9 mouse cellular contexts compared by ENCODE assay signal in the genomic region with DNA sequence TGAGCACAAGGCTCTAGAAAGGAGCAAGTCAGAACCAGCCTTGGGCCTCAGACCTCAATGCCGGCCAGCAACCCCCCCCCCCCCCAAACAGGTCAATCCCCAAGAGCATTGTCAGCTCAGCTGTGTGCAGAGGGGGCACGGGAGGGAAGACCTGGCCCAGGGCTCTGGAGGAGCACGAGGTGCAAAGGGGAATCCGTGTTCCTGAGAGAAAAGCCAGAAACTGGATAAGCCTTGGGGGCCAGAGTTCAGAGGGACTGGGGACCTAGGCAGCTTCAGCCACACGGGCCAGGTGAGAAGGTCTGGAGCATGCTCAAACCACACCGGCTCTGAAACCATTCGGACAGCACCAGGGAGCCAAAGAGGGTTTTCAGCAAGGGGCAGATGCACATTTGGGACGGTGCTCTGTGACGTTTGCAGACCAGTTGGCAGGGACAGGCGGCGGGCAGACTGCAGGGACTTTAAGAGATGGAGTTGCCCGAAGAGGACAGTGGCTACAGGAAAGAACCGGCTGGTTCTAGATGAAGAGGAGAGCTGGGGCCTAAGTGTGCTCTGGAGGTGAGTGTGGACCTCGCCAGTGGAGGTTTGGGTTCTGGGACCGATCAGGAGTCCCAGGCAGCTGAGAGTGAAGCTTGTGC. TPM values are rescaled to one million over a fixed set of nuclear protein-coding genes. Genes with fewer than 3 reads are reported as not detected.
A peak's percentile ranks its signal among the peaks of the same experiment; 100 is the strongest.
DNase-seq lines count a peak whose midpoint lies in the region; ATAC-seq and TF ChIP-seq lines count a peak whose summit lies in the region.
"Had no signal": no experiment of that assay in that cellular context is flagged by ENCODE, and none has a peak within 500 bp of the region (broad histone marks: within the 10 kb centered on the region; RNA-seq: fewer than 3 reads in every experiment).

No protein-coding gene starts in this region.

- H3K27ac ChIP-seq in forebrain, embryonic 10.5 days = peak overlapping the region; percentile 83
- no peak overlapping the region for H3K27ac ChIP-seq in forebrain, postnatal 0 days (ENCODE audit: low read depth, low read length)
- H3K27ac ChIP-seq in intestine, embryonic 15.5 days = peak overlapping the region; percentile 29; the same call in 1 of the 2 replicates
- 0 out of 2 replicates have a peak overlapping the region, but pooled peaks have one; percentile 20 for H3K27ac ChIP-seq in neural tube, embryonic 11.5 days (ENCODE audit: low read depth, low read length)

- peaks cover 100% of the 10 kb centered on the region for H3K27me3 ChIP-seq in forebrain, embryonic 10.5 days (ENCODE audit: poor library complexity, severe bottlenecking)
- H3K27me3 ChIP-seq in forebrain, postnatal 0 days (ENCODE audit: insufficient read depth, low read length) = peaks cover 75% of the 10 kb centered on the region
- peaks cover 34% of the 10 kb centered on the region for H3K27me3 ChIP-seq in intestine, embryonic 15.5 days (replicated peaks)
- H3K27me3 ChIP-seq in neural tube, embryonic 11.5 days (ENCODE audit: control insufficient read depth, insufficient read depth, low read length) = peaks cover 56% of the 10 kb centered on the region

- 8% methylated on average over 15 of the region's 15 CpGs for WGBS in forebrain, embryonic 10.5 days
- WGBS in forebrain, postnatal 0 days = 21% methylated on average over 15 of the region's 15 CpGs
- WGBS in lung, adult 2 months = 47% methylated on average over 15 of the region's 15 CpGs
- WGBS in intestine, embryonic 15.5 days = 26% methylated on average over 15 of the region's 15 CpGs
- 8% methylated on average over 15 of the region's 15 CpGs for WGBS in neural tube, embryonic 11.5 days

- no peaks in the 10 kb centered on the region for H3K9me3 ChIP-seq in forebrain, embryonic 10.5 days
- H3K9me3 ChIP-seq in forebrain, postnatal 0 days (ENCODE audit: low read length) = no peaks in the 10 kb centered on the region
- no peaks in the 10 kb centered on the region for H3K9me3 ChIP-seq in intestine, embryonic 15.5 days
- no peaks in the 10 kb centered on the region for H3K9me3 ChIP-seq in neural tube, embryonic 11.5 days (ENCODE audit: control insufficient read depth, low read length)

- H3K4me3 ChIP-seq in forebrain, embryonic 10.5 days = peak overlapping the region; percentile 63
- H3K4me3 ChIP-seq in forebrain, postnatal 0 days (ENCODE audit: low read depth, low read length) = no peak overlapping the region
- peak overlapping the region; percentile 35 for H3K4me3 ChIP-seq in lung, adult 2 months (replicated peaks; ENCODE audit: extremely low read depth, low read depth, low read length)
- peak overlapping the region; percentile 63 for H3K4me3 ChIP-seq in intestine, embryonic 15.5 days (replicated peaks)
- H3K4me3 ChIP-seq in neural tube, embryonic 11.5 days (ENCODE audit: low read depth, low read length) = no peak overlapping the region

- peak; percentile 36 for DNase-seq in forebrain, embryonic 10.5 days (ENCODE audit: extremely low spot score, low spot score)
- no peak for DNase-seq in forebrain, postnatal 0 days
- DNase-seq in lung, adult 2 months = no peak
- DNase-seq in lung, postnatal 10 days = no peak
- DNase-seq in neural tube, embryonic 11.5 days (ENCODE audit: low spot score) = no peak
- DNase-seq in left cerebral cortex, adult 8-10 months (ENCODE audit: low spot score in 2 of 2) = no peak
- DNase-seq in frontal cortex, postnatal 14 days (ENCODE audit: low spot score in 2 of 2) = no peak

- ATAC-seq in forebrain, postnatal 0 days = no peak
- 0 out of 2 replicates have a peak, but pooled peaks have one; percentile 1 for ATAC-seq in intestine, embryonic 15.5 days
- no peak for ATAC-seq in neural tube, embryonic 11.5 days (ENCODE audit: insufficient read depth, low FRiP score, low TSS enrichment)

- no peak for TF ChIP-seq POLR2A in lung, adult 2 months (IDR thresholded peaks at IDR 0.05; ENCODE audit: borderline replicate concordance, extremely low read depth, low read depth, low read length)

- H3K4me2 ChIP-seq in forebrain, postnatal 0 days (ENCODE audit: low read depth) = no peak overlapping the region
- H3K4me2 ChIP-seq in intestine, embryonic 15.5 days (replicated peaks) = peak overlapping the region; percentile 96
- peak overlapping the region; percentile 72 for H3K4me2 ChIP-seq in neural tube, embryonic 11.5 days (ENCODE audit: low read depth)

- no peak overlapping the region for H3K9ac ChIP-seq in forebrain, postnatal 0 days
- peak overlapping the region; percentile 59; the same call in 1 of the 2 replicates for H3K9ac ChIP-seq in intestine, embryonic 15.5 days
- peak overlapping the region; percentile 52; the same call in 1 of the 2 replicates for H3K9ac ChIP-seq in neural tube, embryonic 11.5 days (ENCODE audit: low read length)

- peaks cover 23% of the 10 kb centered on the region for H3K36me3 ChIP-seq in forebrain, embryonic 10.5 days (replicated peaks)
- peaks cover 3% of the 10 kb centered on the region; the same call in 1 of the 2 replicates for H3K36me3 ChIP-seq in forebrain, postnatal 0 days (ENCODE audit: insufficient read depth)
- no peaks in the 10 kb centered on the region for H3K36me3 ChIP-seq in intestine, embryonic 15.5 days
- peaks cover 2% of the 10 kb centered on the region for H3K36me3 ChIP-seq in neural tube, embryonic 11.5 days (ENCODE audit: control insufficient read depth, insufficient read depth, low read length)

- peaks cover 87% of the 10 kb centered on the region for H3K4me1 ChIP-seq in forebrain, embryonic 10.5 days
- no peaks in the 10 kb centered on the region for H3K4me1 ChIP-seq in forebrain, postnatal 0 days (ENCODE audit: insufficient read depth)
- H3K4me1 ChIP-seq in lung, adult 2 months (ENCODE audit: control insufficient read depth, insufficient read depth, low read length) = peaks cover 12% of the 10 kb centered on the region
- peaks cover 66% of the 10 kb centered on the region for H3K4me1 ChIP-seq in intestine, embryonic 15.5 days (replicated peaks)
- H3K4me1 ChIP-seq in neural tube, embryonic 11.5 days (ENCODE audit: control insufficient read depth, insufficient read depth, low read length) = peaks cover 56% of the 10 kb centered on the region

- no peak for TF ChIP-seq CTCF in forebrain, postnatal 0 days (IDR thresholded peaks at IDR 0.05; ENCODE audit: low read depth)
- TF ChIP-seq CTCF in lung, adult 2 months (IDR thresholded peaks at IDR 0.05; ENCODE audit: insufficient read depth, low read length) = no peak

RNA-seq across cellular contexts. Expression of gene Tmem200b, which starts 1.9 kb away (rescaled TPM):
- 0.84 and 1.7 TPM in 2 replicates for polyA plus RNA-seq in forebrain, embryonic 10.5 days (2016; fragmentation: Nextera tagmentation; extraction: Ambion mirVana)
- total RNA-seq in forebrain, postnatal 0 days (2014; rRNA removed) = 2.5 and 2.7 TPM in 2 replicates
- polyA plus RNA-seq in forebrain, postnatal 0 days (2015; fragmentation: Nextera tagmentation; extraction: Ambion mirVana) = 0.26 and 0.33 TPM in 2 replicates
- 24.8 and 45.1 TPM in 2 replicates for polyA plus RNA-seq in lung, adult 2 months (2012; rRNA removed)
- polyA plus RNA-seq in intestine, embryonic 15.5 days (2015; fragmentation: Nextera tagmentation; extraction: Ambion mirVana) = 0.74 and 1.2 TPM in 2 replicates
- polyA plus RNA-seq in neural tube, embryonic 11.5 days (2014; fragmentation: Nextera tagmentation; extraction: Ambion mirVana) = 1.4 TPM in 2 replicates
- 10 to 100 TPM in 3 of 4 experiments, 1 to 10 TPM in 1; 9.5 to 11.6 (median 10.2) TPM for total RNA-seq in left cerebral cortex, adult 8-10 months (2022)
- total RNA-seq: common myeloid progenitor, adult 5-6 weeks had no signal

RNA-seq across cellular contexts. Expression of gene Srsf4, which starts 46.2 kb away (rescaled TPM):
- 152 and 155 TPM in 2 replicates for polyA plus RNA-seq in forebrain, embryonic 10.5 days (2016; fragmentation: Nextera tagmentation; extraction: Ambion mirVana)
- 28.2 and 49.4 TPM in 2 replicates for total RNA-seq in forebrain, postnatal 0 days (2014; rRNA removed)
- polyA plus RNA-seq in forebrain, postnatal 0 days (2015; fragmentation: Nextera tagmentation; extraction: Ambion mirVana) = 81.3 and 99.7 TPM in 2 replicates
- polyA plus RNA-seq in lung, adult 2 months (2012; rRNA removed) = 38.0 and 49.9 TPM in 2 replicates
- 86.6 and 92.6 TPM in 2 replicates for polyA plus RNA-seq in intestine, embryonic 15.5 days (2015; fragmentation: Nextera tagmentation; extraction: Ambion mirVana)
- 136 and 144 TPM in 2 replicates for polyA plus RNA-seq in neural tube, embryonic 11.5 days (2014; fragmentation: Nextera tagmentation; extraction: Ambion mirVana)
- total RNA-seq in left cerebral cortex, adult 8-10 months (2022) = 10 to 100 TPM; 59.8 to 68.7 (median 65.7) TPM

Comparison
In these comparisons a context has a peak if more than half of its experiments do, and no peak if none do; other contexts are left out.
1. H3K4me3 ChIP-seq: peak in forebrain, embryonic 10.5 days (single experiment), lung, adult 2 months (single experiment) and intestine, embryonic 15.5 days (single experiment); none in forebrain, postnatal 0 days (single experiment) and neural tube, embryonic 11.5 days (single experiment).